Mouse (Mus musculus) embryo, embryonic 9.5 days (tissue): ENCODE measurements around the gene Grik4.
"Not testable (repeated sequence)": the region's sequence is repeated elsewhere in the genome, so short reads cannot be mapped to it uniquely, and the experiment has no call there.

Experiments used
- DNase-seq: peaks from one replicate; pipeline ENCODE4 v3.0.0-alpha.2; 2017; ENCODE audit errors: extremely low spot score

The Grik4 gene

DNA sequence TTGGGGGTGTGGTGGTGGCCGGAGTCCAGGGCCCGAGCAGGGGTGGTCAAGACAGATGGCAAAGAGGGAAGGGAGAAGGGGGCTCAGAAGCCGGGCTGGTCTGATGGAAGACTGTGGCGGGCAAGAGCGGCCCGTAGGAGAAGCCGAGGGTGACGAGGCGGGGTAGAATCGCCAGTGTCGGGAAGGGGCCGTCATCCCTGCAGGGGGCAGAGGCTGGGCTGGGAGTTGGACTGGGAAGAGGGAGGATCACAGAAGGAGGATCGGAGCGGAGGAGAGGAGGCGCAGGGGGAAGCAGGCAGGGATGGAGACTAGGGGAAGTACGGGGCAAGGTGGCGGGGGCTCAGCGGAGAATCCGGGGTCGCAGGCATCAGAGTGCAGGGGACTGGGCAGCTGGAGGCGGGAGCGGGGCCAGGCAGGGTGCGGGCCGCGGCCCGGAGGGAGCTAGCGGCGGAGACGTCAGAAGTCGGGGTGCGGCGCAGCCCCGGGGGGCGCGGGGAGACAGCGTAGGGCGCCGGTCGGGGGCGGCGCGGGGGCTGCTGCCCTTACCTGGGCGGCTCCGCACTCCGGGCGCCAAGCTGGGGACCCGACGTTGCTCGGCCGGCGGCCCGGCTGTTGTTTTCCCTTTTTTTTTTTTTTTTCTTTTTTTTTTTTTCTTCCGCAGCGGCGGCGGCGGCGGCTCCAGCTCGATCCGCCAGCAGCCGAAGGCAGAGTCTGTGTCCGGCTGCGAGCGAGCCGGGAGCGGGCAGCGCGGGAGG is at the start of gene Grik4:
Gene Grik4, minus strand, starts transcription at position 713 of the 755 bp plus-strand sequence.
- DNase-seq: peak; percentile 72

DNA sequence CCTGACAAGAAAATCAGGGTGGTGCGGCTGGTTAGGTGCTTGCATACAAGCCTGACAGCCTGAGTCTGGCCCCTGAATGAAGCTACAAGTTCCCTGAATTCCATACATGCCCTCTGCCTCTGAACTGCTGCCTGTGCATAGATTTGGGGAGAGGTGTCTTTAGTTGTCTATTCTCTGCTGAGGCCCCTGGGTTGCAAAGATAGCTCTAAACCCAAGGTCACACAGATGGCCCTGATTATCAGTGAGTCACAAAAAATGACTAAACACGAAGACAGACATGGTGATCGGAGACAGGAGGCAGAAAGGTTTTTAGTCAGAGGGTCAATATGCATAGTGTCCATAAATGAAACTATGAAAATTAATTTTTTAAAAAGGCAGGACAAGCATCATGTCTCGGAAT is 49.4 kb upstream of the Grik4 start:
- no peak for DNase-seq

GRCm38 (mm10) chr9:42987988-42988387 is 43.7 kb upstream of the Grik4 start:
- no peak for DNase-seq

GRCm38 (mm10) chr9:42968894-42969521 is 24.7 kb upstream of the Grik4 start:
- DNase-seq: no peak

DNA sequence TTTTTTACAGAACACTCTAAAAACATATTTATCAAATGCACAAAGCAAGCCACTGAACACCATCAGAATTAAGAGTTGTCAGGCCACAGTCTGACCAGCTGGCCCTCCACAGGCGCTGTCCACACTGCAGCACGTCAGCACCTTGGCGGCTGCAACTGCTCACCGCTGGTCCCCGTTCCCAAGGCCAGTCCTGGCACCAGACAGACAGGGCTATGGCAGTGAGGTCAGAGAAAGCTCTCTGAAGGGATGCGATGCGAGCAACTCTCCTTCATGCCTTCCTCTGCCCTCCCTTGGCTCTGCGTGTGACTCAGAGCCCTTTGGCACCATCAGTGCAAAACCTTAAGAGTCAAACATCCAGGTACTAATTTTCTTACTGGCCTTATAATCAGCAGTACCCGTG is 23.4 kb upstream of the Grik4 start:
- DNase-seq: no peak

GRCm38 (mm10) chr9:42964809-42965208 is 20.5 kb upstream of the Grik4 start:
- DNase-seq: not testable (repeated sequence)

DNA sequence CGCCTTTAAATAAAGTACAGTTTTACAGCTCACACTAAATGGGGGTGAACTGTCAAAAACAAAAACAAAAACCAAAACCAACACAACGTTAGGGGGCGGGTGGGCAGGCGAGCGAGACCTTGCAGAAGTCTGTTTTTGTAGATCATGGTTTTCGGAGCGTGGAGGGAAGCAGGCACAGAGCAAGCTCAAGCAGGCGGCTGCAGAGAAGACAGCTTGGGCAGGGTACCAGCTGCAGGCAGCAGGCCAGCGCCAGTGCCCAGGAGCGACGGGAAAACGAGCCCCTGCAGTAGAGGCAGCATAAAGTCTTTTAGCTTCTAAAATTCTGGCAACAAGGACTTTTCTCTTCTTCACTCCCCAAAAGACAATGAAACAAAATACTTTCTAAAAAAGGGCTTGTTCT is 20.1 kb upstream of the Grik4 start:
- DNase-seq: no peak

GRCm38 (mm10) chr9:42962506-42962905 is 18.2 kb upstream of the Grik4 start:
- DNase-seq: no peak

DNA sequence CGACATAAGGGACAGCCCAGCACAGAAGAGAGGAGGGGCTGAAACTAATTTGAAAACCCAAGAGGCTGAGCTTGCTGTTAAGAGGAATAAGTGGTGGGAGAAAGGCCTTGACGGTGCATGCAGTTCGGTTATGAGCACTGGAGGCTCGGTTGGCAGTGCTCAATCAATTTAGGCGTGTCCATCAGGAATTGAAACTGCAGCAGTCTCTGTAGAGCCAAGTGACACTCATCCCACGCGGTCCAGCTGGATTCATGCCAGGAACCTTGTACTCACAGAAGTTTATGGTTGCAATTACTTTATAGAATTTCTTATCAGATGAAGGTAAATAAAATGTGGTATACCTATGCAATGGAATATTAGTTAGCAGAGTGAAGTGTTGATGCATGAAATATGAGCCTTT is 14.1 kb upstream of the Grik4 start:
- no peak for DNase-seq

- no peak for DNase-seq
Measured at GRCm38 (mm10) chr9:42948381-42948780, 4.1 kb upstream of the Grik4 start.

DNA sequence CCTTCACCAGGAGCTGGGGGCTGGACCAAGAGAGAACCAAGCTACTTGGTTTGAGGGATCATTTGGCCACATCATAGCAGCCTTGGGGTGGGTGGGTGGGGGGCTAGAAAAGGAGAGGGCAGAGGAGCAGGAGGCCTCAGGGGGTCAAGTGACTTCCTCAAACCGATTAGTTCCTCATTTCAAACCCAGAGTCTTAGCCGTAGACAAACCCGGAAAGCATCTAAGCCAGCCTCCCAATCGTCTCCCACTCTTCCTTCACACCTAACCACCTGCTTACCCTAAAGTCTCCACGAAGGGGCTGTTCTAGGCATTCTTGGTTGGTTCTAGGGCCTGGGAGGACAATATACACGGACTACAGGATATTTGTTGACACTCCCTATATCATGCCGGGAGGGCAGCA is 881 bp upstream of the Grik4 start:
- DNase-seq: no peak

- DNase-seq: peak; percentile 95
Measured at GRCm38 (mm10) chr9:42944536-42945006, 278 bp upstream of the Grik4 start.

DNA sequence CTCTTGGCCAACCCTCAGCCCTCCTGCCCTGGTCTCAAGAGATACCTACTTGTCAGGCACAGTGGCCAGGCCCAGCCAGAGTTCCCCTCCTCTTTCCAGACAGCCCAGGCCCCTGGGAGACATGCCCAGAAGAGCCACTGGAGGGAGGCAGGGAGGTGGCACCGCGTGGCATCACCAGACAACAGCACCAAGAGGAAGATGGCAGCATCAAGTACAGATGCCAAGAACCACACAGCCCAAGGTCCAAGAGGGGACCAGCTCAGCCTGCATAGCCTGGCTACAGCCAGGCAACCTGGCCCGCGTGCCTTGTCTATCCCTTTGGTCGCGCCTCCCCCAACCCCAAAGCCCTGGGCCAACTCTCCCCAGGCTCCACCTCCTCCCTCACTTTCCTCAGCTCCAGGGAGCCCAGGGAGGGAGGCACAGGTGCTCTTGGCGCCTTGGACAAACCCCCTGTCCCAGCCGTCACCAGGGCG is 1.2 kb downstream of the Grik4 start:
- peak; percentile 40 for DNase-seq

DNA sequence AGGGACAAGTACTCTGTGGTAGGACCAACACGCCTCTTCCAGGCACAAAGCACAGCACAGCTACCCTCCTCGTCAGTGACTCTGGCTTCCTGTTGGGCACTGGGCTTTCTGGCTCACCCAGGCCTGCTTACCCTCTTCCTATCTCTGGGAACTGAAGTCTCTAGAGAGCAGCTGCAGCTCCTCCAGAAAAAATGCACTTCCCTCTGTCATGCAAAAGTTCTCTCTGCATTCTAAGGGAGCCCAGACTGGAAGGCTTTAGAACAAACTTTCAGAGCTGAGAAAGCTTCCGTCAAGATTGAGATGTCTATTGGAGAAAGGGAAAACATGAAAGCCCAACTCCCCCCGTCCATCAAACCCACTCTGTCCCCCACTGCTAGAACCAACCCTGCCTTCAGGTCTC is 2.1 kb downstream of the Grik4 start:
- no peak for DNase-seq

DNA sequence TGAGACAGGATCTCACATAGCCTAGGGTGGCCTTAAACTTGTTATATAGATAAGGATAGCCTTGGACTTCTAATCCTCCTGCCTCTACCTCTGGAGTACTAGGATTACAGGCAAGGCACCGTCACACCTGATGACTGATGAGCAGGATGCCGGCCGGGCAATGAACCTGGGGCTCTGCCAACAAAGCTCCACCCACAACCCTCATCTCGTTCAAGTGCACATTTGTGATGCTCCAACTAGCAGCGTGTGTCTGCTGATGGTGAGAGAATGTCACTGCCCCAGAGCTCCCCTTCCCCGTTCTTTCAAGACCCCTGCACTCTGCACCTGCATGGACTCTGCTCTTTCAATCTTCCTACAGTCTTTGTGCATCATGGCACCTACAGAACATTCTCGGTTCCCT is 12.1 kb downstream of the Grik4 start:
- no peak for DNase-seq

DNA sequence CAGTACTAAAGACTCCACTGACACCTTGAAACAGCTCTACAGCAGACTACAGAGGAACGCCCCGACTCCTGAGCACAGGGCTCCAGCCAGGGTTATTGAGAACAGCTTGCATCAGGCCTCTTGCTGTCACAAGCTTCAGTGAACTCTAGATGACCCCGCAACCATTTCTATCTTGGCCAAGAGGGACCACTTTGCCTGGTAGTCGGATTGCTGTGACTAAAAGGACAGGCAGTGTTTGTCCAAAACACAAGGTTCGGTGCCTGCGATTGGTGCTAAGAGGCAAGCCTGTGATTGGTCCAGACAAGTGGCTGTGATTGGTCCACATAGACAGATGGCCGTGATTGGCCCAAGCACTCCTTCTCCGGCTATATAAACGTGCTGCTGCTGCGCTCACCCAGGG is 16.8 kb downstream of the Grik4 start:
- peak; percentile 25 for DNase-seq

GRCm38 (mm10) chr9:42926564-42926963 is 17.7 kb downstream of the Grik4 start:
- no peak for DNase-seq

DNA sequence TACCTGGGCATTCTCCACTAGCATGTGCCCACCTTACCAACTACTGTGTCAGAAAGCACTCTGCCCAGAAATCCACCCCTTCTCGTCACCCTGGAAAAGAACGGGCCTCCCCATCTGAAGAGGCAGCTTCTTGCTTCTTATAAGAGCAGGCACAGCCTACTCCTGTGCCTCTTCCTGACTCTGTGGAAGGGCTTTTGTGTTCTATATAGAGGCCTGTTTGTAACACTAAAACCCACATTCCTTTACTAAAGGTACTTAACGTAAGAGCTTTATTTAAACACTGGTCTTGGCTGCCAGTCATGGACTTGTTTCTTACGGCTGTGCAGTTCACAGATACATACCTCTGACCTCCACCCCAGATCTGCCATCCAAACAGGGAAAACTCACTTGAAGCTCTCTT is 22.5 kb downstream of the Grik4 start:
- DNase-seq: no peak

- no peak for DNase-seq
Measured at GRCm38 (mm10) chr9:42920190-42920589, 24.1 kb downstream of the Grik4 start.

GRCm38 (mm10) chr9:42917911-42918310 is 26.4 kb downstream of the Grik4 start:
- DNase-seq: no peak

- DNase-seq: no peak
Measured at GRCm38 (mm10) chr9:42913201-42913600, 31.1 kb downstream of the Grik4 start.

DNA sequence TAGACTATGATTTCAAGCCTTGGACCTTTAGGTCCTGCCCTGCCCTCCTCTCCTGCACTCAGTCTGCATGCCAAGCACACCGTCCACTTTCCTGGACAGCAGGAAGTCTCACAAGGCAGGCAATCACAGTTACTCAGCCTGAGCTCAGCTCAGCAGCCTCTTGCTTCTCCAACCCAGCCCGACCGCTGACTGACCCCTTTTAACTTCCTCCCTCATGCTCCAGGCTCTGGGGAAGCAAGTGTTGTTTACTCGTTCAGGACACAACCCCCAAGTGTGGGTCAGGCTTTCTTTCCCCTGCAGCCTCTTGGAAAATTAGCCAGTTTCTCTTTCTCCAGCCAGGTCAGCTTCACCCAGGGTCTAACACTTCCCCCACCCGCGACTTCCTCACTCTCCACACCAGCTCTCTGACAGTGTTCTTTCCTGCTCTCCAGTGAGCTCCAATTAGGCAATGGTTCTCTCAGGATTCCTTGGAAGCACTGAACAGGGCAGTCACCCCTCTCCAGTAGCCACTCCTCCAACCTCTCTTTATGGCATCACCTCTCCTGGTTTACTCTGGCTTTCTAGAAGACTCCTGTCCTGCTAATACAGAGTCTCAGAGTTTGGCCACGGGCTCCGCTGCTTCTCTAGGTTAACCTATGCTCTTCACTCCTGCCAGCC is 35.5 kb downstream of the Grik4 start:
- peak; percentile 45 for DNase-seq

GRCm38 (mm10) chr9:42906995-42907394 is 37.3 kb downstream of the Grik4 start:
- no peak for DNase-seq
